Mouse (Mus musculus) kidney, embryonic 16.5 days (tissue): ENCODE measurements around the gene E330017A01Rik. TPM values are rescaled to one million over a fixed set of nuclear protein-coding genes. Genes with fewer than 3 reads are reported as not detected.

Experiments used
- ATAC-seq: fragments of 200-750 bp; cut with Nextera tagmentation; 2 replicates; pipeline ENCODE4 v1.8.0; 2017; ENCODE audit warnings: moderate TSS enrichment; ENCODE audit not compliant: low FRiP score, low TSS enrichment
- H3K27ac ChIP-seq: fragments of 300-500 bp; sonication (generic); 2 replicates; pipeline ENCODE4 v1.5.1; 2014; ENCODE audit warnings: low read length
- H3K27me3 ChIP-seq: fragments of 300-500 bp; sonication (generic); 2 replicates; pipeline ENCODE4 v1.6.1; 2014; ENCODE audit warnings: low read length, control low read depth, mixed read lengths; ENCODE audit not compliant: insufficient read depth
- H3K36me3 ChIP-seq: fragments of 300-500 bp; sonication (generic); 2 replicates; pipeline ENCODE4 v1.6.1; 2014; ENCODE audit warnings: low read length, control low read depth, mixed read lengths; ENCODE audit not compliant: insufficient read depth
- H3K4me1 ChIP-seq: fragments of 300-500 bp; sonication (generic); 2 replicates; pipeline ENCODE4 v1.6.1; 2014; ENCODE audit warnings: low read length, control low read depth, mixed read lengths; ENCODE audit not compliant: insufficient read depth
- H3K4me2 ChIP-seq: fragments of 300-500 bp; sonication (generic); replicated peaks from 2 replicates; pipeline ENCODE4 v1.6.1; 2014; ENCODE audit warnings: low read depth, low read length
- H3K4me3 ChIP-seq: fragments of 300-500 bp; sonication (generic); 2 replicates; pipeline ENCODE4 v1.5.1; 2014; ENCODE audit warnings: mild to moderate bottlenecking, low read length
- H3K9ac ChIP-seq: fragments of 300-500 bp; sonication (generic); replicated peaks from 2 replicates; pipeline ENCODE4 v1.6.1; 2014; ENCODE audit warnings: low read length
- H3K9me3 ChIP-seq: fragments of 300-500 bp; sonication (generic); 2 replicates; pipeline ENCODE4 v1.6.1; 2016; ENCODE audit warnings: low read length, control low read depth
- WGBS: fragments of 180-500 bp; shearing (Covaris S2); extraction: QIAGEN DNeasy Blood & Tissue Kit; methylation state at CpG from one replicate; pipeline ENCODE4 v1.1.7; 2014; 5-methylcytosine and 5-hydroxymethylcytosine counted together
- polyA plus RNA-seq: library from polyadenylated mRNA; unstranded; fragments of >200 nt; fragmentation: Nextera tagmentation; extraction: Ambion mirVana; gene quantifications from 2 replicates; pipeline ENCODE4 v1.2.1, GENCODE M21; 2015

The E330017A01Rik gene
- polyA plus RNA-seq, 1 experiment from 2014 or later, result not detected

GRCm38 (mm10) chr16:58612969-58613368, 25.6 kb downstream of the E330017A01Rik start:
- 67% methylated on average over 3 of the region's 3 CpGs for WGBS
- Histone ChIP-seq H3K27ac (no peak overlapping the region), H3K9me3 (no peaks in the 10 kb centered on the region), H3K4me2 (no peak overlapping the region), H3K4me1 (no peaks in the 10 kb centered on the region), H3K36me3 (no peaks in the 10 kb centered on the region), H3K27me3 (no peaks in the 10 kb centered on the region), H3K9ac (no peak overlapping the region), H3K4me3 (no peak overlapping the region)
- no peak for ATAC-seq

- no peak overlapping the region for H3K4me2 ChIP-seq
- no peak overlapping the region for H3K4me3 ChIP-seq
- H3K27ac ChIP-seq, result no peak overlapping the region
- H3K9ac ChIP-seq, result no peak overlapping the region
- no peaks in the 10 kb centered on the region for H3K4me1 ChIP-seq
- ATAC-seq, result no peak
- H3K9me3 ChIP-seq, result no peaks in the 10 kb centered on the region
- H3K36me3 ChIP-seq, result no peaks in the 10 kb centered on the region
- H3K27me3 ChIP-seq, result no peaks in the 10 kb centered on the region
- 51% methylated on average over 5 of the region's 5 CpGs for WGBS
These were observed 31.4 kb downstream of the E330017A01Rik start for GRCm38 (mm10) chr16:58607101-58607500.

GRCm38 (mm10) chr16:58604680-58605079, 33.9 kb downstream of the E330017A01Rik start:
- no peak overlapping the region for H3K27ac ChIP-seq
- ATAC-seq, result no peak
- H3K4me1 ChIP-seq, result no peaks in the 10 kb centered on the region

GRCm38 (mm10) chr16:58603831-58604230, 34.7 kb downstream of the E330017A01Rik start:
- no peak overlapping the region for H3K4me2 ChIP-seq
- H3K9ac ChIP-seq, result no peak overlapping the region
- H3K27me3 ChIP-seq, result no peaks in the 10 kb centered on the region
- H3K4me3 ChIP-seq, result no peak overlapping the region
- no peak overlapping the region for H3K27ac ChIP-seq
- H3K9me3 ChIP-seq, result no peaks in the 10 kb centered on the region
- WGBS, result 89% methylated on average over 2 of the region's 2 CpGs
- H3K36me3 ChIP-seq, result no peaks in the 10 kb centered on the region
- no peaks in the 10 kb centered on the region for H3K4me1 ChIP-seq
- no peak for ATAC-seq

More at GRCm38 (mm10) chr16:58604680-58605079, 33.9 kb downstream of the E330017A01Rik start:
- Histone ChIP-seq H3K9ac (no peak overlapping the region), H3K27me3 (no peaks in the 10 kb centered on the region), H3K36me3 (no peaks in the 10 kb centered on the region), H3K4me2 (no peak overlapping the region), H3K4me3 (no peak overlapping the region), H3K9me3 (no peaks in the 10 kb centered on the region)

- no peaks in the 10 kb centered on the region for H3K4me1 ChIP-seq
- H3K36me3 ChIP-seq, result no peaks in the 10 kb centered on the region
- H3K4me3 ChIP-seq, result no peak overlapping the region
- H3K9me3 ChIP-seq, result no peaks in the 10 kb centered on the region
- no peak for ATAC-seq
- no peak overlapping the region for H3K9ac ChIP-seq
- H3K4me2 ChIP-seq, result no peak overlapping the region
- 92% methylated on average over 6 of the region's 6 CpGs for WGBS
- H3K27me3 ChIP-seq, result no peaks in the 10 kb centered on the region
- no peak overlapping the region for H3K27ac ChIP-seq
These were observed 37.7 kb downstream of the E330017A01Rik start for GRCm38 (mm10) chr16:58600846-58601245.

GRCm38 (mm10) chr16:58591299-58591698, 47.2 kb downstream of the E330017A01Rik start:
- H3K4me1 ChIP-seq, result no peaks in the 10 kb centered on the region
- no peak for ATAC-seq
- no peak overlapping the region for H3K4me3 ChIP-seq
- 0 out of 2 replicates have a peak, but pooled peaks cover 4% of the 10 kb centered on the region for H3K9me3 ChIP-seq
- H3K27me3 ChIP-seq, result no peaks in the 10 kb centered on the region
- no peak overlapping the region for H3K9ac ChIP-seq
- WGBS, result 66% methylated on average over 3 of the region's 3 CpGs
- no peak overlapping the region for H3K4me2 ChIP-seq
- no peaks in the 10 kb centered on the region for H3K36me3 ChIP-seq
- H3K27ac ChIP-seq, result no peak overlapping the region

- Histone ChIP-seq H3K9ac (no peak overlapping the region), H3K4me3 (no peak overlapping the region), H3K27ac (no peak overlapping the region), H3K4me2 (no peak overlapping the region), H3K36me3 (no peaks in the 10 kb centered on the region), H3K27me3 (no peaks in the 10 kb centered on the region), H3K4me1 (no peaks in the 10 kb centered on the region), H3K9me3 (0 out of 2 replicates have a peak, but pooled peaks cover 4% of the 10 kb centered on the region)
- ATAC-seq, result no peak
These were observed 49.1 kb downstream of the E330017A01Rik start for GRCm38 (mm10) chr16:58589444-58589843.

Other genes starting within 250 kb of the E330017A01Rik start
- 4.1 and 5.3 TPM in 2 replicates for gene Dcbld2, start 230.3 kb downstream of the E330017A01Rik start, polyA plus RNA-seq
- 80.5 and 89.9 TPM in 2 replicates for gene St3gal6, start 114.5 kb downstream of the E330017A01Rik start, polyA plus RNA-seq
- gene Gm813, start 21.8 kb downstream of the E330017A01Rik start, polyA plus RNA-seq, result not detected in 2 replicates
- 34.5 and 42.7 TPM in 2 replicates for gene Cpox, start 31.6 kb upstream of the E330017A01Rik start, polyA plus RNA-seq
- not detected in 2 replicates for gene Gpr15, start 80.3 kb upstream of the E330017A01Rik start, polyA plus RNA-seq
- 124 TPM in 2 replicates for gene Cldnd1, start 89.2 kb upstream of the E330017A01Rik start, polyA plus RNA-seq
- gene Olfr172, start 124.4 kb upstream of the E330017A01Rik start, polyA plus RNA-seq, result not detected in 2 replicates
- gene Olfr173, start 161.5 kb upstream of the E330017A01Rik start, polyA plus RNA-seq, result not detected in 2 replicates
- gene Olfr175-ps1, start 188.0 kb upstream of the E330017A01Rik start, polyA plus RNA-seq, result not detected in 2 replicates
- gene Olfr177, start 236.0 kb upstream of the E330017A01Rik start, polyA plus RNA-seq, result not detected in 2 replicates